Mouse (Mus musculus) hematopoietic stem cell, adult 5-6 weeks (primary cell): Measurements from ENCODE around the gene Cactin. TPM values are rescaled to one million over a fixed set of nuclear protein-coding genes. Genes with fewer than 3 reads are reported as not detected.
A peak's percentile ranks its signal among the peaks of the same experiment; 100 is the strongest.

Experiments
- ATAC-seq, 2 experiments: fragments of 125-278 bp in 1 of 2; replicated peaks in 1 of 2; 2 replicates each; pipeline ENCODE4 v1.8.0; 2016 to 2017; ENCODE audit warnings: inconsistent platforms in 2 of 2, mild to moderate bottlenecking in 2 of 2, moderate number of reproducible peaks in 2 of 2, low read depth in 1 of 2, moderate TSS enrichment in 1 of 2; ENCODE audit not compliant: low FRiP score in 2 of 2, poor library complexity in 2 of 2, severe bottlenecking in 2 of 2, insufficient read depth in 1 of 2, low TSS enrichment in 1 of 2
- total RNA-seq: library from RNA; stranded (forward); fragments of 172-1452, 232-1000 nt; gene quantifications from 2 replicates; pipeline ENCODE4 v1.2.3, GENCODE M21; 2017

Gene Cactin
- total RNA-seq, 1 experiment from 2014 or later, result 25.7 TPM

DNA sequence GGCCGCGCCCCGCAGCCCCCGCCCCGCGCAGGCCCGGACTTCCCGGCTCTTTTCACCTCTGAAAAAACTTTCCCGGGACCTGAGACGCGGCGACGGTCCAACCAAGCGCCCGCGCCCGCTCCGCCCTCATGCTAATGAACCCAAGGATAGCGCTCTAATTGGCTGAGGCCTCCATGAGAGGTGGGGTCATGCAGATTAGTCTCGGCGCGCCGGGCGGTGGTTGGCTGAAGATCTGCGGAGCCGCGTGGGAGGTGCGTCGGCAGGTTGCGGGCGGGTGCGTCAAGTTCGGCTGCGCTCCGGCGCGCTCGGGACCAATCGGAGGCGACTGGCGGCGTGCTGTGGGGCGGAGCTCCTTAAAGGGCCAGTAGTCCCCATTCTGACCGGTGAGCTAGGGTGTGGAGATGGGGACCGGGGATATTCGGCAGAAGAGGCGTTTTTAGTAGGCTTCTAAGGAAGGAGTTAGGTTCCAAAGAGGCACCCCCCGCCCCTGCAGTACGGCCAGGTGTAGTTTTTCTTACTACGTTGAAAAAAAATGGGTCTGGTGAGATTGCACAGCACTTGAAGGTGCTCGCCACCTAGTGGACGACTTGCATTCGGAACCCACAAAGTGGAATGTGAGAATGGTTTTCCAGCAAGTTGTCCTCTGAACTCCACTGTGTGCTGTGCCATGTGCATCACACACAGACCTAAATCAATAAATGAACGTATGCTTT, 29.6 kb downstream of the Cactin start, which contains the start of gene Hmg20b:
Gene Hmg20b (minus strand): TSS at position 130 of the 713 bp plus-strand sequence.
- ATAC-seq, result peak; percentile 92 to 94

DNA sequence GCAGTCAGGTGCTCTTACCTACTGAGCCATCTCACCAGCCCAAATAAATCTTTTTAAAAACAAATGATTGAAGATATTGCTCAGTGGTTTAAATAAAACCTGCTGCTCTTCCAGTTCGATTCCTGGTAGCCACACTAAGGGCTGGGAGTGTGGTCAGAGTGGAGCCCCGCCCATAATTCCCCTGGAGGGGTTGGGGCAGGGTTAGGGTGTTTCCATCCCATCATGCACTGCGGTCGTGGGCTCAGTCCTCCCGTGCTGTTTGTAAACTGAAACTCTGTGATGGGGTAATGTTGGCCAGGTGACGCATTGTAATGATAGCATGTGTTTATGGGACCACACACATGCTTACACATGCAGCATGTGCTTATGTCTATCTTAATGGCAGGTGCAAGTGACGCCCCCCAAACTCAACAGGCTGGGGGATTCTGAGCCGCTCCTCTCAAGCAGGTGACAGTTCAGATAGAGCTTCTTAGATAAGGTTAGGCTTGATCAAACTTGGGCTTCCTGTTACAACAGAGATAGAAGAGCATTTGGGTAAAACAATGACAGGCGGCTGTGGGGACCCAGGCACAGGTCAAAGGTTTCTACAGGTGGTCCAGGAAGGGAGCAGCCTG, 30.9 kb downstream of the Cactin start:
- ATAC-seq, result no peak

DNA sequence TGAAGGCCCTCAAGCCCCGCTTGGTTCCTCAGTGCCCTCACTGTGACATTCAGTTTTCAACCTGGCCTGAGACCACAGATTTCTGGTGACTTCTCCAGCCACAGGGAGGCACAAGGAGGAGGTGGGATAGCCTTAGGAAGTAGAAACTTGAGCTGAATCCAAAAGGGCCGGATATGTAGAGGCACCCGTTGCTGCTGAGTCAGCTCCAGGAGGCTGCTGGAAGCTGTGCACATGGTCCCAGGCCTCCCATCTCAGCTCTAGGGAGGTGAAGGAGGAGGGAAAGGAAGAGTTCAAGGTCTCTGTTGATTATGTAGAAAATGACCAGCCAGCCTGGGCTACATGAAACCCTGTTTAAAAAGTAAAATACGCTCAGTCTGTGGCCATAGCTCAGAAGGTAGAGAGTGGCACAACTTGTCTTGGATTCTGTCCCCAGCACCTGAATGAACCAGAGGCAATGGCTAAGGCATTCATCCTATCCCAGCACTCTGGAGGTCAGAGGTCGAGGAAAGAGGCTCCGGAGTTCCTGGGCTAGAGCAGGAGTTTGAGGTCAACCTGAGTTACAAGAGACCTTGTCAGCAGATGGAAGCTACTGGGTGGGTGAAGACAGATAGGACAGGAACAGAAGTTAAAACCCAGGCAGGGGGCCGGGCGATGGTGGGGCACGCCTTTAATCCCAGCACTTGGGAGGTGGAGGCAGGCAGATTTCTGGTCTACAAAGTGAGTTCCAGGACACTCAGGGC, 34.0 kb downstream of the Cactin start:
- no peak for ATAC-seq

DNA sequence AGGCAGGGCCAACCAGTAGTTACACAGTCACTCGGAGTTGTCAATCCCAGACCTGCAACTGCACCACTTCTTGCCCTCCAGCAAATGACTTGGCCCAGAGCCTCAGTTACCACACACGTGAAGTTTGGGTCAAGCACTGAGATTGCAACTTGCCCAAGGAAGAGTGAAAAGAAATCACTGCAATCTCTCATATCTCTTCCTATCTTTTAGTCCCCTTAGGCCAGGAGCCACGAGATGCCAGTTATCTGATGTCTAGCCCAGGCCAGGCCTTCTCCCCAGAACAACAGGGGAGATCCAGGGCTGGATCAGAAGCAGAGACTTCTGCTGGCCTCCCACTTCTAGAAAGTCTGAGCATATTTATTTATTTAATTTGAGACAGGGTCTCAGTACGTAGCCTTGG, 34.6 kb downstream of the Cactin start:
- ATAC-seq, result no peak

DNA sequence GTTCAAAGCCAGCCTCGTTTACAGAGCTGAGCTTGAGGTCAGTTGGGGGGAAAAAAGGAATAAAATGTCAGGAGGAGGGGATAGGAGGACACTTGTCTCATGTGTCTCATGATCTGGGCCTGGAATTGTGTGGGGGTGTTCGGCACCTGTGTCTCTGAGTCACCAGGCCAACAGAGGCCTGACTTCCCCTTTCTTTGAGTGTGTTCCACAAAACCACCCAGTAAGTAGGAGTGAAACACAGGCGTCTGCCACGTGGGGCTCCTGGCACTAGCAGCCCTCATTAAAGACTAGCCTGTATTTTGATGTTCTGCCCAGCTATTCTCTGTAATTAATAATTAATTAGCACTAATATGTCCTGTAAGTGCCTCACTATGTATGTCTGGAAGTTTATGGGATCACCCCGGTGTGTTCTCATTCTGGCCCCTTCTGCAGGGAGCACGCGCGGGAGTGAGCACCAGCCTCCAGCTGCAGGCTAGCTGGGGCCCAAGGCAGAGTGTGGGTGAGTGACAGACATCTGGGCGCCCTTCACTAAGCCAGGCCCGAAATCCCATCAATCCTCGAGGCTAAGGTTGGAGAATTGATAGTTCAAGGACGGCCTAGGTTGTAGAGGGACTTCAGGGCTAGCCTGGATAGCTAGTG, 35.6 kb downstream of the Cactin start:
- peak; percentile 66 to 72 for ATAC-seq

DNA sequence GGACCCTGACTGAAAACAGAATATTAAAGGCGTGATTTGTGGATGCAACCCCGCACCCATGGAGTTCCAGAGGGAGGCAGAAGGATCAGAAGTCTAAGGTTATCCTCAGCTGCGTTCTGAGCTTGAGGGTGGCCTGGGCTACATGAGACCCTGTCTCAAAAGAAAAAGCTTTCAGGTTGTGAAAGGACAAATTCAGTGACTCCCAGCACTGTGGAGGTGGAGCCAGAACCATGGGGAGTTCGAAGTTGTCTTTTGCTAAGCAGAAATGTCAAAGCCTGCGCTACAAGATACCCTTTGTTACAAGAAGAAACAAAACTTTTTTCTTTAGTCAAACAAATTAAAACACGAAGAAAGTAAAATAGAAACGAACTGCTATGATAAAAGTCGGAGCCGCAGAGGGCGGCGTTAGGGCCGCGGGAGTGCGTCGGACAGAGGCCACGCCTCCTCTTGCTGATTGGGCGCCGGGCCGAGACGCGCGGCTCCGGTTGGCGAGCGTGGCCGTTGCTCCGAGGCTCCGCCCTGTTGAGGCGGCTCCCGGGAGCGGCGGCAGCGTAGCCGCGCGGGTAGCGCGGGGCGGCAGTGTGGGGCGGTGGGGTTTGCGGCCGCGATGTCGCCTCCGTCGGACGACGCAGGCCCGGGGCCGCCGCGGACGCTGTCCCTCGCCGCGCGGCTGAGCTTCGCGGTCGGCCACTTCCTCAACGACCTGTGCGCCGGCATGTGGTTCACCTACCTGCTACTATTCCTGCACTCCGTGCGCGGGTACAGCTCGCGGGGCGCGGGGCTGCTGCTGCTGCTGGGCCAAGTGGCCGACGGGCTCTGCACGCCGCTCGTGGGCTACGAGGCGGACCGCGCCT, 36.3 kb downstream of the Cactin start, which contains the start of gene Mfsd12:
Gene Mfsd12 (plus strand): TSS at position 501 of the 854 bp plus-strand sequence.
- peak; percentile 60 to 83 for ATAC-seq

DNA sequence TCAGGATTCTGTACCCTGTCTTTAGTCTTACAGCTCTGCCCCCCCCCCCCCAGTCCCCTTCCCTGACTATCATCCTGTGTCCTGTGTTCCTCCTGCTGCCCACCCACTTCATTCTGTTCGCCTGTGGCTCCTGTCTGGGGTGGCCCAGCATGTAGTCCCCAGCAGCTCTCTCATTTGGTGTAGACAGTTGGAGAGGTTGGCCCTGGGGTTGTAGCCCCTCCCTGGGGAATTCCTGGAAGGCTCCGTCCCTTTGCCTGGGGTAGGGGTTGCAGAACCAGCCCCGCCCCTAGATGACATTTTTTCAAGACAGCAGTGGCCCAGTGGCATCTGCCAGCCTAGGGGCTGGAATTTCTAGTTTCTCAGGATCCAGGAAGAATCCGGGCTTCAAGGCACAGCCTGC, 37.3 kb downstream of the Cactin start:
- no peak for ATAC-seq

DNA sequence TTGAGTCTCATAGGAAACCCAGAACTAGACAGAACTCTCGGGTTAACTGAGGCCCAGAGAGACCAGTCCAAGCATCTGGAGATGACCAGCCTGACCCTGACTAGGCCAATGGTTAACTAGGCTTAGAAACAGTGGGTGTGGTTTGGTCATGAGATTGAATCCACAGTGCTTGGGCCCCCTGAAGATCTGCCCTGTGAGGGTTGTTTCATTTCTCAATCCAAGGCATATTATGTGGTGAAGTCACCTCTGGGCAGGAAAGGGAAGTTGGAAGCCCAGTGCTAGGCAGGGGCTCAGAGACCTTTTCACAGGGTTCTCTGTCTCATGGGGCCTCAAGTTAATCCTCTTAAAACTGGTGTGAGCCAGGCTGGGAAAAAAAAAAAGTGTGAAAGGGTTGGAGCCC, 37.9 kb downstream of the Cactin start:
- ATAC-seq, result peak; percentile 30 to 32; a peak in 3 of 4 replicates

DNA sequence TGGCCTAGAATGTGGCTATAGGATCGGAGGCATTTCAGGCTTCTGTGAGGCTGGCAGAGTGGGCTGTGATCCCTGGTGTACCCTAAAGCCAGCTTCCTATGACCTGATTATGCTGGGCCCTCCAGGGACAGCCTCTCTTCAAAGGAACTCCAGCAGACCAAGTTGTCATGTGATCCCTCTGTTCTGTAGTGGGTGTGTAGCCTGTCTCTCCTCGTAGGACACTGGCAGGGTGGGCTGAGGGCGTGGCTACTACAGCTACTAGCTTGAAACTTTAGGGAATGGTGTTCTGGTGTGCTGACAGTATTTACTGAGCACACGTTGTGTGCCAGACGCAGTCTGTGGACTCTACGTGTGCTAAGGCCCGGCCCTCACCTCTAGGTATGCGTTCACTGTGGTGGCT, 39.8 kb downstream of the Cactin start:
- no peak for ATAC-seq

DNA sequence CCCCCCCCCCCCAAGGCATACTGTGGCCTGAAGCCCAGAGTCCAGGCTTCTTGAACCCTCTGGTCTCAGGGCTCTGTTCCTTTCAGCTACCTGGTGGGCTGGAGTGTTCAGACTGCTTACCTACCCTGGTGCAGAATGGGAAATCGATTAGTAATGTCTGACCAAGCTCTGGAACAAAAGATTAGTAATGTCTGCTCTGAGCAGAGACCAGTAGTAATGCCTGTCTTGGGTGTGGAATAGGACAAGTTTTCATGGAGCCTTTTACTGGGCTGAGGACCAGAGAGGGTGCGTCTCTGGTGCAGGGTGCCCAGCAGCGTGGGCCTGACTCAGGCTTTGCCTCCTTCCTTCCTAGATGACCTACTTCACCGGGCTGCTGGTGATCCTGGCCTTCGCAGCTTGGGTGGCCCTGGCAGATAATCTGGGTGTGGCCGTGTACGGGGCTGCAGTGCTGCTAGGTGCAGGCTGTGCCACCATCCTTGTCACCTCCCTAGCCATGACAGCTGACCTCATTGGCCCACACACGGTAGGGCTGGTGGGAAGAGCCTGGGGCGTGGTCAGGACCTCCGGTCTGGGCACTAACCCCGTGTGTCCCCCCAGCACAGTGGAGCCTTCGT, 41.5 kb downstream of the Cactin start:
- ATAC-seq, result no peak

DNA sequence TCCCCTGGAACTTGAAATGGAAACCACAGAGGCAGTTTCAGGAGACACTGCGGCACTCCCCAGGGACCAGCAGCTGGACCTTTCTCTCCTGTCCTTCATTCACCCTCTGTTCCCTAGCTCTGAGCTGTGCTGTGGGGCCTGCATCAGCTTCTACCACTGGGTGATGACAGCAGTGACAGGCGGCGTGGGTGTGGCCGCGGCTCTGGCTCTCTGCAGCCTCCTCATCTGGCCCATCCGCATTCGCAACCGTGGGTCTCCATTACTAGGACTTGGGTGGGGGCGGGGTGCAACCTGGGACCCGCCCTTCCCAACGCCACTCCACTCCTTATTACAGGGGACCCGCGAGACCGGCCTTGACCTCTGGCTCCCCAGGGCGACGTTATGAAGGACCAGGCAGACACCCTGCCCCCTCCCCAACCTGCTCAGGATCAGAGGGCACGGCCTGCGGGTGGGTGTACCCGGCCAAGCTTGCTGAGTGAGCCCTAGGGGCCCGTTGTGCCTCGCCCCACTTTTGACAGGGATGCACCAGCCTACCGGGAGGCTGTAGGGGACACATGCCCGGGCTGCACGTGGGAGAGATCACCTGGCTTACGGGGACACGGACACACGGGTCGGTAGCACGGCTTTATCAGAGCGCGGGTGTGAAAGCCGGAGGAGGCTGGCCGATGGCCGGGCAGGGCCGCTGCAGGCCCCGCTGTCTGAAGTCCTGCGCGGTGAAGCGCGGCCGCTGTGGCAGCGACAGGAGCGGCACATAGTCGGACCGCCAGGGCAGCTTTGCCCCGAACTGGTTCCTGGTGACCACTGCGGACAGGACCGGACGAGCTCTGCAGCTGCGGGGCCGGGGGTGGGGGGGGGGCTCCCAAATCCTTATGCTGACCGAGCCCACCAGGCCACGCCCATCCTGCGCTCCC, 42.8 kb downstream of the Cactin start:
- no peak for ATAC-seq

DNA sequence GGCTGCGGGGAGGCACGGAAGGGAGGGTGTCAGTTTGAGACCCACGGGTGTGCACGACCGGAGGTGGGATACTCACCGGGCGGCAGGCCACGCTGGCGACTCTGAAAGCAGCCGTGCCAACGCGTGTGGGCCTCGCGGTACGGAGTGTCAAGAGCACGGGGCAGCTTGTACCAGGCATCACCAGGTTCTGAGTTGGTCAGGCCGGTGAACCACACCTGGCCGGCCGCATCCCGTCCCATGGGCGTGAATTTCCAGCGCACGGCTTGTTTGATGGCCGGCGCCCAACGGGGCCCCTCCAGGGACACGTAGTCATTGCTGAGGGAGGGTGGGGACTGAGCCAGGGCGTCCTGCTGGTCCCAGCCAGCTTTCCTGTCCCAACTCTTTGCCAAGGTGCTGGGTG, 43.8 kb downstream of the Cactin start:
- ATAC-seq, result no peak

DNA sequence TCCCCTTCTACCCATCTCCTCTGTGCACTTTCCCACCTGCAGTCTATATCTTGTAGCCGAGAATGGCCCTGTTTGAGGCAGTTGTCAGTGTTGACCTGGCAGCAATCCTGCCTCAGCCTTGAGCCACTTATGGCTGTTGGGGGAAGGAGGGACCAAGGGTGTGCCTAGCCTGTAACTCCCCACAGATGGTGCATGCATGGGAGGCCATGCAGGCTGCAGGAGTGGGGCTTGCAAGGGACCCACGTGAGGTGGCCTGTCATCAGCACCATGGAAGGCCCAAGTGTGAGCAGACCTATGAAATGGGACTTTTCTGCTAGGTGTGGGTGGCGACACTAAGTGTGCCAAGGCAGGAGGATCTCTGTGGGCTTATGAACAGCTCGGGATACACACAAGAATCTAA, 44.2 kb downstream of the Cactin start:
- ATAC-seq, result no peak

DNA sequence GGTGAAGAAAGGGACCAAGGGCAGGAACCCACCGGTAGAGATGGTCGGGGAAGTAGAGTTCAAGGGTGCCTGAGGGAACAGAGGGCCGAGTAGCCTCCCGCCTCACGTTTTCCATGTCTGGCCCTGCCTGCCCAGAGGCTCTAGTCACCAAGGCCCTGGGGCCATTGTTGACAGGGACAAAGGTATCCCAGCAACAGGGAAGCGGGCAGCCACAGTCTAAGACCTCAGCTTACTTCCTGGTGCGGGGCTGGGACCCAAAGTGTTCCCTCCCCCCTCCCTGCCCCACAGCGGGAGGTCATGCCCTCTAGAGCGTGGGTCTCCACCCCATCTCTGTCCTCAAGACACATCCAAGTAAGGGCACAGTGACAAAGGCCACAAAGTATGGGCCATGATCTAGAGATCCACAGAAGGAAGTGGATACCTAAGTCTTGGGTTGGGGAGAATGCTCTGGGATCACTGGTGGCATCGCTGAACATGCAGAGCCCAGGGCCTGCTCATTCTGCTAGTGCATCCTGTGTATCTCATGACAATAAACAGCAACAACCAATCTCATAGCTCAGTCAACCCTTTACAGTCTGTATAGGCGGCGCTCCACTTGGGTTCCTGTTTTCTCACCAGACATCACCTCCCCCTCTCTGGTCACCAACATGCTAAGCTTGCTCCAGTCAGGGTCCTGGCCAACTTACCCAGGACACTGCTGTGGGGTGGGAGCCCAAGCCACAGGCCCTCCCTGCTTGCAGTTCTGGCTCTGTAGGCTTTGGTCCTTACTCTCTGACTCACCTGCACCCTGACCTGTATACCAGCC, 45.0 kb downstream of the Cactin start, which contains the start of gene 4930404N11Rik:
Gene 4930404N11Rik (minus strand): TSS at position 145 of the 805 bp plus-strand sequence.
- peak; percentile 15 to 30; a peak in 2 of 4 replicates for ATAC-seq
